8 mouse cellular contexts compared by ENCODE assay signal in the genomic region with DNA sequence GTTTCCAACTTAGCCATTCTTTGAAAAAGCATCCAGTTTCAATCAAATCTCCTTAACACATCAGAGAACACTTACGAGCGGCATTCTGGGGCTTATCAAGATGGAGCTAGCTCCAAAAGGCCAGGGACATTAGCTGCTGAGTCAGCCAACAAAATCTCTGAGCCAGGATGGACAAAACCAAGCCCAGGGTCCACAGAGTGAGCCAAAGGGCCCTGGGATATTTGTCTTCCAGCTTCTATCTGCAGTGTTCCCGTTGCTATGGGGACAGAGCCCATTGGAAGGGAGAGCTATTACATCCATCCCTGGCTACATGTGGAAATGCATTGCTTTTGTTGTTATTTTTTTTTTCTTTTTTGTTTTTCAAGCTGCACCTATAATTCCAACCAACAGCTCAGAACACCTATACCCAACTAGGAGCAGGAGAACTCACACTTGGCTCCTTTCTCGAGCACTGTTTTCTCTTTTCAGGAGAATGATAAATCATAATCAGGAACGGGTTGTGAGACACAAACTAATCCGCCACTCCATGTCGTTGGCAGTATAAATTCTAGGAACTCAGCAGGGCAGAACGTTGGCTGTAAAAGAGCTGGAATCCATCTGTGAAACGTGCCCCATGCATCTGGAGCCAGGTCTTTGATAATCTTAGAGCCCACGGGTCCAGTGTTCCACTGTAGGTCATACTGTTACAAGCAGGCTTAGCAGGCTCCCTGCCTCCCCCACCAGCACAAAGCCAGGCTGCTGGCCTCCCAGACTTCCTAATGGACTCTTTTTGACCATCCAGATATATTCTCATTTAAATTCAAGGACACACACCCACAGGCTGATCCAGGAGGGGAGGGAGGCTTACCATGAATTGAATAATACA. TPM values are rescaled to one million over a fixed set of nuclear protein-coding genes. Genes with fewer than 3 reads are reported as not detected.
DNase-seq lines count a peak whose midpoint lies in the region.

No protein-coding gene starts in this region.

- whole genome bisulfite sequencing in midbrain, embryonic 10.5 days: 56% methylated on average over 10 of the region's 10 CpGs

- H3K36me3 ChIP-seq in midbrain, embryonic 10.5 days: no peaks in the 10 kb centered on the region

- H3K27ac ChIP-seq in midbrain, embryonic 10.5 days (replicated peaks): peak overlapping the region; percentile 80

- peaks cover 18% of the 10 kb centered on the region for H3K9me3 ChIP-seq in midbrain, embryonic 10.5 days (replicated peaks)

- DNase-seq in cerebellum, adult 9-10 months: peak; percentile 16
- DNase-seq in cerebellum, adult 18-20 months: no peak
- DNase-seq in urinary bladder, postnatal 36 days (ENCODE audit: low spot score in 2 of 2): peak; percentile 13 to 56
- DNase-seq in urinary bladder, postnatal 10 days (ENCODE audit: low spot score): no peak
- peak; percentile 15 for DNase-seq in heart, postnatal 4 days
- DNase-seq in midbrain, embryonic 10.5 days (ENCODE audit: low spot score): peak; percentile 46
- no peak for DNase-seq in kidney, adult 8-10 months
- DNase-seq in thymus, postnatal 10 days (ENCODE audit: low spot score in 2 of 2): no peak

- peaks cover 31% of the 10 kb centered on the region for H3K4me1 ChIP-seq in midbrain, embryonic 10.5 days

- no peaks in the 10 kb centered on the region for H3K27me3 ChIP-seq in midbrain, embryonic 10.5 days (ENCODE audit: low read depth, poor library complexity, severe bottlenecking)

- peak overlapping the region; percentile 12; the same call in 1 of the 2 replicates for H3K4me3 ChIP-seq in midbrain, embryonic 10.5 days

RNA-seq across cellular contexts. Expression of a gene that starts 45.8 kb away (rescaled TPM):
- not detected for total RNA-seq in heart, postnatal 4 days (2021)
- polyA plus RNA-seq in midbrain, embryonic 10.5 days (2016; fragmentation: Nextera tagmentation; extraction: Ambion mirVana): 0.20 and 0.37 TPM in 2 replicates

Comparison
In these comparisons a context has a peak if more than half of its experiments do, and no peak if none do; other contexts are left out.
1. DNase-seq: peak in cerebellum, adult 9-10 months (single experiment), urinary bladder, postnatal 36 days (2 of 2), heart, postnatal 4 days (single experiment) and midbrain, embryonic 10.5 days (single experiment); none in cerebellum, adult 18-20 months (0 of 2), urinary bladder, postnatal 10 days (single experiment), kidney, adult 8-10 months (0 of 2) and thymus, postnatal 10 days (0 of 2).